Mouse (Mus musculus) stomach, postnatal 0 days (tissue): Measurements from ENCODE around the gene Slc4a3. TPM values are rescaled to one million over a fixed set of nuclear protein-coding genes. Genes with fewer than 3 reads are reported as not detected.
A peak's percentile ranks its signal among the peaks of the same experiment; 100 is the strongest.

ENCODE experiments used
- ATAC-seq: fragments of 200-750 bp; cut with Nextera tagmentation; 2 replicates; pipeline ENCODE4 v1.8.0; 2017; ENCODE audit not compliant: low FRiP score, low TSS enrichment
- DNase-seq: peaks from one replicate; pipeline ENCODE4 v3.0.0-alpha.2; 2016; ENCODE audit warnings: low spot score
- H3K27ac ChIP-seq: fragments of 300-500 bp; sonication (generic); replicated peaks from 2 replicates; pipeline ENCODE4 v1.5.1; 2014; ENCODE audit warnings: mild to moderate bottlenecking, control low read depth
- H3K27me3 ChIP-seq: fragments of 300-500 bp; sonication (generic); 2 replicates; pipeline ENCODE4 v1.6.1; 2014; ENCODE audit warnings: low read length; ENCODE audit not compliant: control insufficient read depth, insufficient read depth
- H3K36me3 ChIP-seq: fragments of 300-500 bp; sonication (generic); 2 replicates; pipeline ENCODE4 v1.6.1; 2014; ENCODE audit warnings: low read length, mixed read lengths; ENCODE audit not compliant: control insufficient read depth, insufficient read depth
- H3K4me1 ChIP-seq: fragments of 300-500 bp; sonication (generic); replicated peaks from 2 replicates; pipeline ENCODE4 v1.6.1; 2014; ENCODE audit warnings: antibody characterized with exemption; ENCODE audit not compliant: control insufficient read depth, insufficient read depth
- H3K4me2 ChIP-seq: fragments of 300-500 bp; sonication (generic); replicated peaks from 2 replicates; pipeline ENCODE4 v1.6.1; 2014; ENCODE audit warnings: low read depth, mild to moderate bottlenecking, control low read depth, moderate library complexity
- H3K4me3 ChIP-seq: fragments of 300-500 bp; sonication (generic); 2 replicates; pipeline ENCODE4 v1.5.1; 2014; ENCODE audit warnings: low read depth, low read length, control low read depth
- H3K9ac ChIP-seq: fragments of 300-500 bp; sonication (generic); 2 replicates; pipeline ENCODE4 v1.6.1; 2014; ENCODE audit warnings: mild to moderate bottlenecking, low read length, control low read depth, mixed read lengths
- H3K9me3 ChIP-seq: fragments of 300-500 bp; sonication (generic); 2 replicates; pipeline ENCODE4 v1.6.1; 2016; ENCODE audit warnings: low read length; ENCODE audit not compliant: control insufficient read depth
- CTCF ChIP-seq: IDR thresholded peaks from 2 replicates; pipeline ENCODE4 v1.5.1; 2016; ENCODE audit warnings: antibody characterized with exemption, low read depth, mild to moderate bottlenecking, moderate library complexity
- EP300 ChIP-seq: optimal IDR thresholded peaks from 2 replicates; pipeline ENCODE3; 2016; ENCODE audit warnings: antibody characterized with exemption
- WGBS: fragments of 180-500 bp; shearing (Covaris S2); extraction: QIAGEN DNeasy Blood & Tissue Kit; methylation state at CpG from one replicate; pipeline ENCODE4 v1.1.7; 2014; 5-methylcytosine and 5-hydroxymethylcytosine counted together
- polyA plus RNA-seq: library from polyadenylated mRNA; unstranded; fragments of >200 nt; fragmentation: Nextera tagmentation; extraction: Ambion mirVana; gene quantifications from 2 replicates; pipeline ENCODE4 v1.2.1, GENCODE M21; 2015

The Slc4a3 gene
- polyA plus RNA-seq, 1 experiment from 2014 or later = 7.1 TPM

- no peak overlapping the region for H3K4me3 ChIP-seq
- DNase-seq (no peak), ATAC-seq (no peak)
- H3K4me2 ChIP-seq = no peak overlapping the region; the same call in 1 of the 2 replicates
- no peaks in the 10 kb centered on the region for H3K27me3 ChIP-seq
- TF ChIP-seq EP300 = no peak
- TF ChIP-seq CTCF = no peak
- 65% methylated on average over 23 of the region's 23 CpGs for WGBS
- no peak overlapping the region for H3K27ac ChIP-seq
- H3K36me3 ChIP-seq = peaks cover 15% of the 10 kb centered on the region
- no peaks in the 10 kb centered on the region for H3K9me3 ChIP-seq
- H3K4me1 ChIP-seq = no peaks in the 10 kb centered on the region
- H3K9ac ChIP-seq = 0 out of 2 replicates have a peak overlapping the region, but pooled peaks have one; percentile 23
Observed at GRCm38 (mm10) chr1:75503651-75503980, 42.5 kb upstream of the Slc4a3 start.

- peak overlapping the region; percentile 91 for H3K4me2 ChIP-seq
- no peaks in the 10 kb centered on the region for H3K4me1 ChIP-seq
- no peaks in the 10 kb centered on the region for H3K9me3 ChIP-seq
- no peak for DNase-seq
- peak overlapping the region; percentile 93; the same call in 1 of the 2 replicates for H3K9ac ChIP-seq
- 44% methylated on average over 9 of the region's 9 CpGs for WGBS
- H3K4me3 ChIP-seq = peak overlapping the region; percentile 85
- peaks cover 15% of the 10 kb centered on the region for H3K36me3 ChIP-seq
- no peak for TF ChIP-seq EP300
- no peak for TF ChIP-seq CTCF
- no peaks in the 10 kb centered on the region for H3K27me3 ChIP-seq
- no peak for ATAC-seq
- H3K27ac ChIP-seq = no peak overlapping the region
Observed at GRCm38 (mm10) chr1:75504256-75505045, 41.6 kb upstream of the Slc4a3 start.

GRCm38 (mm10) chr1:75505159-75505955 is 40.7 kb upstream of the Slc4a3 start:
- DNase-seq = peak; percentile 81
- Histone ChIP-seq H3K27me3 (no peaks in the 10 kb centered on the region), H3K4me3 (peak overlapping the region; percentile 85), H3K36me3 (peaks cover 10% of the 10 kb centered on the region), H3K4me1 (no peaks in the 10 kb centered on the region), H3K9ac (peak overlapping the region; percentile 93), H3K27ac (peak overlapping the region; percentile 95), H3K4me2 (peak overlapping the region; percentile 91), H3K9me3 (no peaks in the 10 kb centered on the region)
- ATAC-seq = peak; percentile 76
- TF ChIP-seq EP300 (no peak), CTCF (0 out of 2 replicates have a peak, but pooled peaks have one; percentile 29)
- WGBS = under 1% methylated on average over 72 of the region's 84 CpGs

- peak; percentile 70 for DNase-seq
- ATAC-seq = peak; percentile 79
- H3K27me3 ChIP-seq = no peaks in the 10 kb centered on the region
- WGBS = under 1% methylated on average over 60 of the region's 65 CpGs
- no peaks in the 10 kb centered on the region for H3K9me3 ChIP-seq
- peak within 1 kb of the TSS; percentile 85 for H3K4me3 ChIP-seq
- H3K27ac ChIP-seq = peak within 1 kb of the TSS; percentile 95
- peaks cover 5% of the 10 kb centered on the region for H3K36me3 ChIP-seq
- H3K4me2 ChIP-seq = peak within 1 kb of the TSS; percentile 91
- TF ChIP-seq CTCF (no peak), EP300 (no peak)
- peak within 1 kb of the TSS; percentile 93 for H3K9ac ChIP-seq
- no peaks in the 10 kb centered on the region; the same call in 1 of the 2 replicates for H3K4me1 ChIP-seq
Observed at GRCm38 (mm10) chr1:75505956-75506831, 39.9 kb upstream of the Slc4a3 start, which contains the start of gene Obsl1. Gene Obsl1, minus strand, starts transcription at chr1:75506452.

DNA sequence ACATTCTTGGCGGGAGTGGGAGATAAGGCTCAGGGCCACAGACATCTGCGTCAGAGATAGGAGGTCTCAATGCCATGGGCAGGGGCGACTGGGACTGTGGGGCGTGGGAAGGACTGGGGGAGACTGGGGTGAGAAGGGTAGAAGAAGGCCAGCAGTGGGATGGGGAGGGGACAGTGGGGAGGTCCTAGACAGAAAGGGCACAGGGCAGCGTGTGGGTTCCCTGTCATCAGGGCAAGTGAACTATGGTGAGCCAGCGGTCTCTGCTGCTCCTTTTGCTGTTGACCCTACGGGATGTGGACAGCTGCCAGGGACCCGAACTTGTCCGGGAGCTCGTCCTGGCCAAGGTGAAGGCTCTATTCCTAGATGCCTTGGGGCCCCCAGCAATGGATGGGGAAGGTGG is 39.1 kb upstream of the Slc4a3 start, which contains the start of gene Inha:
Inha (plus strand) TSS at position 72 of the 400 bp plus-strand sequence.
- Histone ChIP-seq H3K4me3 (peak within 1 kb of the TSS; percentile 85), H3K4me2 (peak within 1 kb of the TSS; percentile 91), H3K4me1 (no peaks in the 10 kb centered on the region; the same call in 1 of the 2 replicates), H3K9me3 (no peaks in the 10 kb centered on the region), H3K27me3 (no peaks in the 10 kb centered on the region), H3K36me3 (peaks cover 1% of the 10 kb centered on the region; the same call in 1 of the 2 replicates), H3K27ac (peak within 1 kb of the TSS; percentile 95), H3K9ac (peak within 1 kb of the TSS; percentile 93)
- 54% methylated on average over 10 of the region's 10 CpGs for WGBS
- TF ChIP-seq EP300 (no peak), CTCF (no peak)
- no peak for ATAC-seq
- DNase-seq = no peak
